Mouse (Mus musculus) forebrain, embryonic 14.5 days (tissue): ENCODE results near the gene Rhd. TPM values are rescaled to one million over a fixed set of nuclear protein-coding genes. Genes with fewer than 3 reads are reported as not detected.

Source experiments
- ATAC-seq: fragments of 200-750 bp; cut with Nextera tagmentation; 2 replicates; pipeline ENCODE4 v1.8.0; 2017; ENCODE audit warnings: mild to moderate bottlenecking, moderate library complexity
- DNase-seq: peaks from one replicate; pipeline ENCODE4 v3.0.0-alpha.2; 2015; ENCODE audit warnings: low spot score
- H3K27ac ChIP-seq: fragments of 300-500 bp; sonication (generic); 2 replicates; pipeline ENCODE4 v1.5.1; 2014; ENCODE audit warnings: low read depth, mild to moderate bottlenecking, control low read depth, low read length, moderate library complexity
- H3K27me3 ChIP-seq: fragments of 300-500 bp; sonication (generic); replicated peaks from 2 replicates; pipeline ENCODE4 v1.6.1; 2014; ENCODE audit warnings: low read length, control low read depth, mixed read lengths; ENCODE audit not compliant: control insufficient read depth, insufficient read depth
- H3K36me3 ChIP-seq: fragments of 300-500 bp; sonication (generic); 2 replicates; pipeline ENCODE4 v1.6.1; 2014; ENCODE audit warnings: low read length, control low read depth; ENCODE audit not compliant: control insufficient read depth, insufficient read depth
- H3K4me1 ChIP-seq: fragments of 300-500 bp; sonication (generic); 2 replicates; pipeline ENCODE4 v1.6.1; 2014; ENCODE audit warnings: antibody characterized with exemption, low read length, control low read depth; ENCODE audit not compliant: control insufficient read depth, insufficient read depth
- H3K4me2 ChIP-seq: fragments of 300-500 bp; sonication (generic); 2 replicates; pipeline ENCODE4 v1.6.1; 2014; ENCODE audit warnings: mild to moderate bottlenecking, control low read depth, low read length
- H3K4me3 ChIP-seq: fragments of 300-500 bp; sonication (generic); 2 replicates; pipeline ENCODE4 v1.5.1; 2014; ENCODE audit warnings: low read depth, low read length, control low read depth
- H3K9ac ChIP-seq: fragments of 300-500 bp; sonication (generic); 2 replicates; pipeline ENCODE4 v1.6.1; 2014; ENCODE audit warnings: mild to moderate bottlenecking, low read length, control low read depth, moderate library complexity
- H3K9me3 ChIP-seq: fragments of 300-500 bp; sonication (generic); replicated peaks from 2 replicates; pipeline ENCODE4 v1.6.1; 2016; ENCODE audit warnings: low read length, control low read depth, mixed read lengths; ENCODE audit not compliant: control insufficient read depth
- whole genome bisulfite sequencing: fragments of 180-500 bp; shearing (Covaris S2); extraction: QIAGEN DNeasy Blood & Tissue Kit; methylation state at CpG from one replicate; pipeline ENCODE4 v1.1.7; 2014; 5-methylcytosine and 5-hydroxymethylcytosine counted together
- polyA plus RNA-seq: library from polyadenylated mRNA; unstranded; fragments of >200 nt; fragmentation: Nextera tagmentation; extraction: Ambion mirVana; gene quantifications from 2 replicates; pipeline ENCODE4 v1.2.1, GENCODE M21; 2014

Gene Rhd
- polyA plus RNA-seq, 1 experiment from 2014 or later = 0.99 TPM

- Histone ChIP-seq H3K4me3 (no peak overlapping the region), H3K27me3 (no peaks in the 10 kb centered on the region), H3K9ac (no peak overlapping the region), H3K27ac (no peak overlapping the region), H3K4me2 (no peak overlapping the region), H3K4me1 (no peaks in the 10 kb centered on the region), H3K36me3 (no peaks in the 10 kb centered on the region), H3K9me3 (no peaks in the 10 kb centered on the region)
- WGBS = 88% methylated on average over 9 of the region's 9 CpGs
- ATAC-seq (no peak), DNase-seq (no peak)
Observed at GRCm38 (mm10) chr4:134876171-134876570, 11.8 kb downstream of the Rhd start.

GRCm38 (mm10) chr4:134879410-134879981 lies 15.2 kb downstream of the Rhd start:
- Histone ChIP-seq H3K9ac (peak overlapping the region; percentile 13; the same call in 1 of the 2 replicates), H3K4me1 (no peaks in the 10 kb centered on the region), H3K27ac (no peak overlapping the region), H3K9me3 (no peaks in the 10 kb centered on the region), H3K27me3 (no peaks in the 10 kb centered on the region), H3K36me3 (no peaks in the 10 kb centered on the region), H3K4me3 (peak overlapping the region; percentile 15), H3K4me2 (peak overlapping the region; percentile 51)
- DNase-seq (peak; percentile 78), ATAC-seq (0 out of 2 replicates have a peak, but pooled peaks have one; percentile 48)
- 3% methylated on average over 17 of the region's 17 CpGs for WGBS

DNA sequence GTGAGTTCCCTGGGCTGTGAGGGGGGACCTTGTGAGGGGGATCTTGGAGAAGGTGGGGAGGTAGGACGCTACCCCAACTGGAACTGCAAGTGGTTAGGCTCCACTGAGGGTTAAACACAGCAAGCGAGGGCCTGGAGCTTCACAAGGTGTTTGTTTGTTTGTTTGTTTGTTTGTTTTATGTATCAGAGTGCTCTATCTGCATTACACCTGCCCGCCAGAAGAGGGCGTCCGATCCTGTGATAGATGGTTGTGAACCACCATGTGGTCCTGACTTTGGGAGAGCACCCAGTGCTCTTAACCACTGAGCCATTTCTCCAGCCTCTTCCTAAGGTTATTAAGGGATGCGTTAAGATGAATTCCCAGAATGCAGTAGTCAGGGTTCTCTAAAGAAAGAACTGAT lies 15.7 kb downstream of the Rhd start:
- Histone ChIP-seq H3K27me3 (no peaks in the 10 kb centered on the region), H3K4me3 (no peak overlapping the region), H3K9ac (no peak overlapping the region), H3K27ac (no peak overlapping the region), H3K36me3 (no peaks in the 10 kb centered on the region), H3K4me1 (no peaks in the 10 kb centered on the region), H3K4me2 (peak overlapping the region; percentile 51), H3K9me3 (no peaks in the 10 kb centered on the region)
- DNase-seq (no peak), ATAC-seq (no peak)
- WGBS = 39% methylated on average over 6 of the region's 6 CpGs

DNA sequence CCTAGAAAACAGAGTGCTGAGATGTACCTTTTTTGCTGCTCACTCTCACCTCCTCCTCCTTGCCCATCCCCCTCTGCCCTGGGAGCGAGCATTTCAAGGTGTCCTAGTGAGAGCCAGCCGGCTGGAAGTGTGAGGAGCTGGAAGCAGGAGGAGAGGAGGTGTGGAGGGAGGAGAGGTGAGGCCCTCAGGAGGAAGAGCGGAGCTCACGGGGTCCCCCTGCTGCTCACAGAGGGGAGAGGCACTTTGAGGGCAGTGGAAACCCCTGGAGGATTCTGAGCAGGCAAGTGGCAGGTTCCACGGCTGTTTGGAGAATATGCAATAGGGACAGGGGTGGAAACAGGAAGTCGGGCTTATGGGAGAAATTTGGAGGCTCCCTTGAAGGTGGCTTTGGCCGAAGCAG lies 18.9 kb downstream of the Rhd start:
- ATAC-seq (no peak), DNase-seq (peak; percentile 18)
- H3K27me3 ChIP-seq = no peaks in the 10 kb centered on the region
- H3K4me3 ChIP-seq = no peak overlapping the region
- H3K4me1 ChIP-seq = no peaks in the 10 kb centered on the region
- no peaks in the 10 kb centered on the region for H3K36me3 ChIP-seq
- H3K27ac ChIP-seq = no peak overlapping the region
- H3K9ac ChIP-seq = no peak overlapping the region
- no peaks in the 10 kb centered on the region for H3K9me3 ChIP-seq
- no peak overlapping the region for H3K4me2 ChIP-seq
- WGBS = 30% methylated on average over 7 of the region's 7 CpGs

- ATAC-seq (no peak), DNase-seq (no peak)
- Histone ChIP-seq H3K9me3 (no peaks in the 10 kb centered on the region), H3K36me3 (no peaks in the 10 kb centered on the region), H3K27ac (no peak overlapping the region), H3K4me1 (no peaks in the 10 kb centered on the region), H3K4me2 (no peak overlapping the region), H3K9ac (no peak overlapping the region), H3K4me3 (no peak overlapping the region), H3K27me3 (no peaks in the 10 kb centered on the region)
- WGBS = 84% methylated on average over 10 of the region's 10 CpGs
Observed at GRCm38 (mm10) chr4:134883808-134884207, 19.5 kb downstream of the Rhd start.

- no peaks in the 10 kb centered on the region for H3K36me3 ChIP-seq
- H3K4me2 ChIP-seq = no peak overlapping the region
- no peak for DNase-seq
- H3K4me3 ChIP-seq = no peak overlapping the region
- H3K4me1 ChIP-seq = no peaks in the 10 kb centered on the region
- no peak overlapping the region for H3K9ac ChIP-seq
- H3K27ac ChIP-seq = no peak overlapping the region
- WGBS = 89% methylated on average over 4 of the region's 4 CpGs
- H3K9me3 ChIP-seq = no peaks in the 10 kb centered on the region
- no peaks in the 10 kb centered on the region for H3K27me3 ChIP-seq
- no peak for ATAC-seq
Observed at GRCm38 (mm10) chr4:134884364-134884763, 20.0 kb downstream of the Rhd start.

GRCm38 (mm10) chr4:134892096-134892495 lies 27.8 kb downstream of the Rhd start:
- peak; percentile 14 for DNase-seq

GRCm38 (mm10) chr4:134897256-134897655 lies 32.9 kb downstream of the Rhd start:
- Histone ChIP-seq H3K27ac (no peak overlapping the region), H3K9me3 (no peaks in the 10 kb centered on the region), H3K4me2 (no peak overlapping the region), H3K9ac (no peak overlapping the region), H3K4me3 (no peak overlapping the region), H3K27me3 (no peaks in the 10 kb centered on the region), H3K4me1 (no peaks in the 10 kb centered on the region), H3K36me3 (peaks cover 71% of the 10 kb centered on the region)
- DNase-seq (no peak), ATAC-seq (no peak)
- WGBS = 88% methylated on average over 6 of the region's 6 CpGs

More at GRCm38 (mm10) chr4:134892096-134892495, 27.8 kb downstream of the Rhd start:
- H3K9me3 ChIP-seq = no peaks in the 10 kb centered on the region
- H3K27ac ChIP-seq = no peak overlapping the region
- H3K4me1 ChIP-seq = no peaks in the 10 kb centered on the region
- WGBS = 82% methylated on average over 6 of the region's 6 CpGs
- no peak overlapping the region for H3K4me3 ChIP-seq
- H3K4me2 ChIP-seq = no peak overlapping the region
- no peak for ATAC-seq
- H3K36me3 ChIP-seq = peaks cover 21% of the 10 kb centered on the region
- H3K27me3 ChIP-seq = no peaks in the 10 kb centered on the region
- H3K9ac ChIP-seq = no peak overlapping the region

DNA sequence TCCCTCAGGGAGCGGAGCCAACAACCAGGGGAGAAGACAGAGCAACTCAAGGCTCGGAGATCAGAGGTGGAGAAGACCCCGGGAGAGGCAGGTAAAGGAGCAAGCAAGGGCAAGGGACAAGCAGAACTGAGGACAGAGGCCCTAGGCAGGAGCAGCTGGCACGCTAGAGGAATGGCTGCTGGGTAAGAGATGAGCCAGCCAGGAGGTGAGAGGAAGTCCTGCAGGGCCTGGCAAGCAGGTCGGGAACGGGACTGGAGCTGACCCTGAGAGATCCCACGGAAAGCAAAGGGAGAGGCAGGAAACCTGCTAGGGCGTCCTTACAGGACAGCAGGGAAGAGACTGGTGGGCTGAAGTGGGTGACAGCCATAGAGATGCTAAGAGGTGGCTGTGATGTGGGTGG lies 36.8 kb downstream of the Rhd start:
- peaks cover 98% of the 10 kb centered on the region for H3K36me3 ChIP-seq
- no peaks in the 10 kb centered on the region for H3K27me3 ChIP-seq
- no peak overlapping the region for H3K9ac ChIP-seq
- 92% methylated on average over 8 of the region's 8 CpGs for WGBS
- DNase-seq (no peak), ATAC-seq (no peak)
- H3K4me2 ChIP-seq = no peak overlapping the region
- H3K9me3 ChIP-seq = no peaks in the 10 kb centered on the region
- no peaks in the 10 kb centered on the region for H3K4me1 ChIP-seq
- no peak overlapping the region for H3K4me3 ChIP-seq
- H3K27ac ChIP-seq = no peak overlapping the region
